Mouse (Mus musculus): ENCODE data around the gene Gm6509.
"Not testable (repeated sequence)": the region's sequence is repeated elsewhere in the genome, so short reads cannot be mapped to it uniquely, and the experiment has no call there.

The Gm6509 gene

GRCm38 (mm10) chr5:94623679-94624078 lies at the start of gene Gm6509:
Gene Gm6509, plus strand, starts transcription at chr5:94623979.
- DNase-seq (ENCODE audit: low read depth, low spot score) = not testable (repeated sequence)

DNA sequence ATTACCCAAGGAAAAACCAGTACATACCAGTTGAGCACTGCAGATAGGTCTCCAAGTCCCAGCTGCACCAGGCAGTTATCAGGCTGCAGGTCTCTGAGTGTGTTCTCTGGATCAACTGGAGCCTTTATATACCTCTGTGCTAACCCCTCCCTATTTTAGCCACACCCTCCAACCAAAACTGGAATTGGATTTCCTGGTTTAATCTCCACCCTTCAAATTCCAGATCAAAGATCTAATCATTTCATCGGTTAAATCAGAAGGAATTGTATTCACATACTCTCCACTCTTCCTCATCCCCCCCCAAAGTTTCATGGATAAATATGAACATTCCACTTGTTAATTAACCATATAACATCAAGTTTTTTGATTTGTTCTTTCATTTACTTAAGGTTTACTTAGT lies 7.5 kb upstream of the Gm6509 start, which contains the start of gene Gm3147:
Gene Gm3147, minus strand, starts transcription at position 101 of the 400 bp plus-strand sequence.
- DNase-seq (ENCODE audit: low read depth, low spot score) = not testable (repeated sequence)

- not testable (repeated sequence) for DNase-seq (ENCODE audit: low read depth, low spot score)
Observed at GRCm38 (mm10) chr5:94648082-94648481, 24.3 kb downstream of the Gm6509 start, which contains the start of gene Gm6205. Gene Gm6205, plus strand, starts transcription at chr5:94648382.
